ENCODE assay signal across 14 mouse cellular contexts in the genomic region with DNA sequence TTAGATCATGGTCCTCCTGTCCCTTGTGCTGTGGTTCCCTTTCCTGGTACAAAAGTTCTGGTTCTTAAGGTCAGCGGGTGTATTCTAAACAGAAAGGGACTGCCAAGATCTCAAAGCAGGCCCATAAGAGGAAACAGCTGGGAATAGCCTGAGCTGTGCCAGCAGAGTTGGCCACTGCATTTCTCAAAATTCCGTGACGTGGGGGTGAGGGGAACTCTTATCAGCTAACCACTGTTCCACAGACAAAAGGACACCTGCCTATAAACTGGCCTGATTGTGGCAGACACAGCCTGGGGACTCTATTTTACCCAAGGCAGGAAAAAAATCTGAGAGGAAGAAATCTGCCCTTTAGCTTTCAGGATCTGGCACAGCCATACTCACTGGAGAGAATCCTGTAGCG. TPM values are rescaled to one million over a fixed set of nuclear protein-coding genes. Genes with fewer than 3 reads are reported as not detected.
DNase-seq lines count a peak whose midpoint lies in the region; ATAC-seq and TF ChIP-seq lines count a peak whose summit lies in the region.
"Had no signal": no experiment of that assay in that cellular context is flagged by ENCODE, and none has a peak within 500 bp of the region (broad histone marks: within the 10 kb centered on the region; RNA-seq: fewer than 3 reads in every experiment).

No protein-coding gene starts in this region.

- TF ChIP-seq POLR2A in liver, adult 2 months (IDR thresholded peaks at IDR 0.05; ENCODE audit: extremely low read depth, insufficient read depth, low read length) = no peak

- peak overlapping the region; percentile 7; the same call in 1 of the 2 replicates for H3K27ac ChIP-seq in liver, adult 2 months (replicated peaks; ENCODE audit: insufficient read depth, low read depth, low read length)
- no peak overlapping the region for H3K27ac ChIP-seq in liver, embryonic 12.5 days
- no peak overlapping the region for H3K27ac ChIP-seq in hindbrain, embryonic 10.5 days
- H3K27ac ChIP-seq: limb, embryonic 15.5 days had no signal

- no peak overlapping the region for H3K4me2 ChIP-seq in liver, embryonic 12.5 days
- H3K4me2 ChIP-seq: limb, embryonic 15.5 days had no signal

- H3K9me3 ChIP-seq in liver, embryonic 12.5 days (replicated peaks) = no peaks in the 10 kb centered on the region
- no peaks in the 10 kb centered on the region for H3K9me3 ChIP-seq in hindbrain, embryonic 10.5 days
- H3K9me3 ChIP-seq: limb, embryonic 15.5 days; megakaryocyte, embryonic 14.5 days had no signal

- H3K4me1 ChIP-seq in liver, adult 2 months (ENCODE audit: control insufficient read depth, insufficient read depth, low read length) = peaks cover 6% of the 10 kb centered on the region
- H3K4me1 ChIP-seq in liver, embryonic 12.5 days = no peaks in the 10 kb centered on the region
- H3K4me1 ChIP-seq in hindbrain, embryonic 10.5 days (replicated peaks) = no peaks in the 10 kb centered on the region
- H3K4me1 ChIP-seq: limb, embryonic 15.5 days had no signal

- H3K27me3 ChIP-seq in liver, adult 2 months (ENCODE audit: control insufficient read depth, insufficient read depth, low read length) = no peaks in the 10 kb centered on the region
- H3K27me3 ChIP-seq in liver, embryonic 12.5 days (replicated peaks) = no peaks in the 10 kb centered on the region
- H3K27me3 ChIP-seq in hindbrain, embryonic 10.5 days (ENCODE audit: insufficient read depth, poor library complexity, severe bottlenecking) = no peaks in the 10 kb centered on the region
- H3K27me3 ChIP-seq: limb, embryonic 15.5 days had no signal

- peak; percentile 83 for DNase-seq in liver, adult 2 months (ENCODE audit: extremely low read depth, low read depth, low spot score)
- DNase-seq in heart, adult 8-10 months (ENCODE audit: low spot score) = peak; percentile 75
- peak; percentile 57 to 71 for DNase-seq in heart, postnatal 36 days
- DNase-seq in hindbrain, embryonic 10.5 days (ENCODE audit: low spot score) = no peak
- no peak for DNase-seq in cerebellum, adult 8-10 months
- no peak for DNase-seq in left cerebral cortex, postnatal 14 days (ENCODE audit: low spot score in 2 of 2)
- DNase-seq: kidney, postnatal 14 days; right cerebral cortex, postnatal 4 days had no signal

- H3K36me3 ChIP-seq in liver, adult 2 months (ENCODE audit: control insufficient read depth, insufficient read depth, low read length) = no peaks in the 10 kb centered on the region
- H3K36me3 ChIP-seq in liver, embryonic 12.5 days = no peaks in the 10 kb centered on the region
- no peaks in the 10 kb centered on the region for H3K36me3 ChIP-seq in hindbrain, embryonic 10.5 days
- H3K36me3 ChIP-seq: limb, embryonic 15.5 days had no signal

- 27% methylated on average over 4 of the region's 4 CpGs for WGBS in liver, adult 2 months
- WGBS in liver, embryonic 12.5 days (ENCODE audit: insufficient replicate concordance) = 40% methylated on average over 4 of the region's 4 CpGs
- 79% methylated on average over 4 of the region's 4 CpGs for WGBS in hindbrain, embryonic 10.5 days

- H3K79me2 ChIP-seq in liver, adult 2 months (ENCODE audit: control insufficient read depth, insufficient read depth, low read length) = no peaks in the 10 kb centered on the region

- no peak for ATAC-seq in liver, embryonic 12.5 days
- ATAC-seq: hindbrain, embryonic 16.5 days had no signal

- no peak for TF ChIP-seq CTCF in liver, adult 2 months (IDR thresholded peaks at IDR 0.05; ENCODE audit: low read depth, low read length)

- H3K9ac ChIP-seq in liver, adult 2 months (ENCODE audit: low read depth, low read length) = no peak overlapping the region
- no peak overlapping the region for H3K9ac ChIP-seq in liver, embryonic 12.5 days
- H3K9ac ChIP-seq: limb, embryonic 15.5 days had no signal

- no peak overlapping the region for H3K4me3 ChIP-seq in liver, adult 2 months (ENCODE audit: insufficient read depth, low read depth, low read length)
- H3K4me3 ChIP-seq in liver, embryonic 12.5 days = no peak overlapping the region
- no peak overlapping the region for H3K4me3 ChIP-seq in hindbrain, embryonic 10.5 days
- H3K4me3 ChIP-seq: limb, embryonic 15.5 days; megakaryocyte, embryonic 14.5 days had no signal

- intact Hi-C loops in heart, postnatal 36 days (cut with DNase I) = no loop called here
- intact Hi-C loops in left cerebral cortex, postnatal 14 days (cut with DNase I) = no loop called here

RNA-seq across cellular contexts. Expression of gene Ifi27l2b, which starts 30.3 kb away (rescaled TPM):
- total RNA-seq in liver, adult 2 months (2014; rRNA removed) = 6.3 and 10.0 TPM in 2 replicates
- polyA plus RNA-seq in liver, adult 2 months (2012; rRNA removed) = 2.7 and 7.4 TPM in 2 replicates
- polyA plus RNA-seq in liver, embryonic 12.5 days (2016; fragmentation: Nextera tagmentation; extraction: Ambion mirVana) = not detected in 2 replicates
- total RNA-seq in heart, adult 8-10 months (2022) = not detected
- not detected for total RNA-seq in heart, postnatal 36 days (2021)
- not detected in 2 replicates for polyA plus RNA-seq in hindbrain, embryonic 10.5 days (2016; fragmentation: Nextera tagmentation; extraction: Ambion mirVana)
- total RNA-seq in left cerebral cortex, postnatal 14 days (2021) = not detected
- polyA plus RNA-seq: brain, embryonic 14.5 days; frontal cortex, adult 2 months; hindbrain, embryonic 16.5 days; limb, embryonic 15.5 days had no signal

RNA-seq across cellular contexts. Expression of gene Ifi27l2a, which starts 43.8 kb away (rescaled TPM):
- total RNA-seq in liver, adult 2 months (2014; rRNA removed) = 38.3 and 72.7 TPM in 2 replicates
- 28.5 and 68.1 TPM in 2 replicates for polyA plus RNA-seq in liver, adult 2 months (2012; rRNA removed)
- 1.4 and 1.6 TPM in 2 replicates for polyA plus RNA-seq in liver, embryonic 12.5 days (2016; fragmentation: Nextera tagmentation; extraction: Ambion mirVana)
- 10 to 100 TPM; 20.2 to 34.4 (median 28.4) TPM for total RNA-seq in heart, adult 8-10 months (2022)
- total RNA-seq in heart, postnatal 36 days (2021) = 10 to 100 TPM; 43.8 to 98.9 TPM
- 0.54 and 1.9 TPM in 2 replicates for polyA plus RNA-seq in hindbrain, embryonic 10.5 days (2016; fragmentation: Nextera tagmentation; extraction: Ambion mirVana)
- total RNA-seq in left cerebral cortex, postnatal 14 days (2021) = 1 to 10 TPM; 2.5 to 3.3 TPM

RNA-seq across cellular contexts. Expression of gene Ppp4r4, which starts 44.8 kb away (rescaled TPM):
- total RNA-seq in liver, adult 2 months (2014; rRNA removed) = 5.8 and 6.5 TPM in 2 replicates
- polyA plus RNA-seq in liver, adult 2 months (2012; rRNA removed) = 1.3 and 1.8 TPM in 2 replicates
- 1.8 and 2.3 TPM in 2 replicates for polyA plus RNA-seq in liver, embryonic 12.5 days (2016; fragmentation: Nextera tagmentation; extraction: Ambion mirVana)
- total RNA-seq in heart, adult 8-10 months (2022) = 1 to 10 TPM in 1 of 4 experiments, under 1 TPM in 3; 0.22 to 1.6 (median 0.35) TPM
- total RNA-seq in heart, postnatal 36 days (2021) = under 1 TPM; 0.33 to 0.53 TPM
- polyA plus RNA-seq in hindbrain, embryonic 10.5 days (2016; fragmentation: Nextera tagmentation; extraction: Ambion mirVana) = 1.7 and 2.2 TPM in 2 replicates
- 10 to 100 TPM; 14.5 to 14.6 TPM for total RNA-seq in left cerebral cortex, postnatal 14 days (2021)

RNA-seq across cellular contexts. Expression of gene Ifi27, which starts 53.3 kb away (rescaled TPM):
- 126 and 149 TPM in 2 replicates for total RNA-seq in liver, adult 2 months (2014; rRNA removed)
- 157 and 288 TPM in 2 replicates for polyA plus RNA-seq in liver, adult 2 months (2012; rRNA removed)
- polyA plus RNA-seq in liver, embryonic 12.5 days (2016; fragmentation: Nextera tagmentation; extraction: Ambion mirVana) = 9.8 and 11.6 TPM in 2 replicates
- total RNA-seq in heart, adult 8-10 months (2022) = 10 to 100 TPM; 45.0 to 62.7 (median 52.4) TPM
- total RNA-seq in heart, postnatal 36 days (2021) = 10 to 100 TPM; 64.1 to 65.7 TPM
- polyA plus RNA-seq in hindbrain, embryonic 10.5 days (2016; fragmentation: Nextera tagmentation; extraction: Ambion mirVana) = 0.60 and 1.7 TPM in 2 replicates
- 10 to 100 TPM; 27.2 to 34.9 TPM for total RNA-seq in left cerebral cortex, postnatal 14 days (2021)

Comparison
In these comparisons a context has a peak if more than half of its experiments do, and no peak if none do; other contexts are left out.
1. DNase-seq: peak in liver, adult 2 months (single experiment), heart, adult 8-10 months (single experiment) and heart, postnatal 36 days (2 of 2); none in hindbrain, embryonic 10.5 days (single experiment), cerebellum, adult 8-10 months (single experiment) and left cerebral cortex, postnatal 14 days (0 of 2).